Mouse (Mus musculus) limb, embryonic 12.5 days (tissue): ENCODE measurements at regions not wholly inside any gene's neighbourhood (a gene's known extent, or its start where the extent isn't known, plus 50 kb on each side); places are given as distances from the start of the nearest gene placed in this dataset.

Experiments
- ATAC-seq: fragments of 200-750 bp; cut with Nextera tagmentation; 2 replicates; pipeline ENCODE4 v1.8.0; 2017; ENCODE audit warnings: low read depth, moderate TSS enrichment; ENCODE audit not compliant: insufficient number of reproducible peaks, insufficient read depth, low FRiP score, low TSS enrichment
- H3K27ac ChIP-seq: fragments of 300-500 bp; sonication (generic); 2 replicates; pipeline ENCODE4 v1.5.1; 2016; ENCODE audit warnings: mild to moderate bottlenecking, moderate library complexity
- H3K27me3 ChIP-seq: fragments of 300-500 bp; sonication (generic); 2 replicates; pipeline ENCODE4 v1.6.1; 2016; ENCODE audit warnings: mild to moderate bottlenecking, moderate library complexity
- H3K36me3 ChIP-seq: fragments of 300-500 bp; sonication (generic); 2 replicates; pipeline ENCODE4 v1.6.1; 2016; ENCODE audit warnings: mild to moderate bottlenecking, moderate library complexity
- H3K4me1 ChIP-seq: fragments of 300-500 bp; sonication (generic); replicated peaks from 2 replicates; pipeline ENCODE4 v1.6.1; 2016
- H3K4me2 ChIP-seq: fragments of 300-500 bp; sonication (generic); 2 replicates; pipeline ENCODE4 v1.6.1; 2016; ENCODE audit warnings: mild to moderate bottlenecking, moderate library complexity
- H3K4me3 ChIP-seq: fragments of 300-500 bp; sonication (generic); replicated peaks from 2 replicates; pipeline ENCODE4 v1.5.1; 2016; ENCODE audit warnings: mild to moderate bottlenecking
- H3K9ac ChIP-seq: fragments of 300-500 bp; sonication (generic); replicated peaks from 2 replicates; pipeline ENCODE4 v1.6.1; 2016; ENCODE audit warnings: mild to moderate bottlenecking, moderate library complexity
- H3K9me3 ChIP-seq: fragments of 300-500 bp; sonication (generic); 2 replicates; pipeline ENCODE4 v1.6.1; 2016; ENCODE audit warnings: mild to moderate bottlenecking, moderate library complexity
- WGBS: fragments of 180-500 bp; shearing (Covaris S2); methylation state at CpG from one replicate; pipeline ENCODE4 v1.1.7; 2016; 5-methylcytosine and 5-hydroxymethylcytosine counted together

GRCm38 (mm10) chr9:83304925-83305324 is 136.0 kb downstream of the Lca5 start:
- Histone ChIP-seq H3K4me1 (peaks cover 16% of the 10 kb centered on the region), H3K36me3 (no peaks in the 10 kb centered on the region), H3K9ac (no peak overlapping the region), H3K4me3 (no peak overlapping the region), H3K27ac (no peak overlapping the region), H3K9me3 (no peaks in the 10 kb centered on the region), H3K27me3 (no peaks in the 10 kb centered on the region; the same call in 1 of the 2 replicates), H3K4me2 (no peak overlapping the region)
- no peak for ATAC-seq
- WGBS: 59% methylated on average over 7 of the region's 7 CpGs

- Histone ChIP-seq H3K36me3 (no peaks in the 10 kb centered on the region), H3K4me3 (no peak overlapping the region), H3K27ac (no peak overlapping the region), H3K27me3 (no peaks in the 10 kb centered on the region; the same call in 1 of the 2 replicates), H3K9me3 (no peaks in the 10 kb centered on the region), H3K4me2 (no peak overlapping the region), H3K9ac (no peak overlapping the region), H3K4me1 (peaks cover 6% of the 10 kb centered on the region; the same call in 1 of the 2 replicates)
- 72% methylated on average over 4 of the region's 4 CpGs for WGBS
- no peak for ATAC-seq
Measured at GRCm38 (mm10) chr9:83300500-83300899, 140.4 kb downstream of the Lca5 start.

- H3K4me1 ChIP-seq: peaks cover 6% of the 10 kb centered on the region; the same call in 1 of the 2 replicates
- H3K9ac ChIP-seq: no peak overlapping the region
- no peak overlapping the region for H3K4me2 ChIP-seq
- H3K36me3 ChIP-seq: no peaks in the 10 kb centered on the region
- H3K4me3 ChIP-seq: no peak overlapping the region
- no peak for ATAC-seq
- no peak overlapping the region for H3K27ac ChIP-seq
- no peaks in the 10 kb centered on the region for H3K9me3 ChIP-seq
- 77% methylated on average over 2 of the region's 2 CpGs for WGBS
- H3K27me3 ChIP-seq: no peaks in the 10 kb centered on the region; the same call in 1 of the 2 replicates
Measured at GRCm38 (mm10) chr9:83300044-83300443, 140.9 kb downstream of the Lca5 start.

GRCm38 (mm10) chr9:83299623-83300022 is 141.3 kb downstream of the Lca5 start:
- no peaks in the 10 kb centered on the region; the same call in 1 of the 2 replicates for H3K27me3 ChIP-seq
- WGBS: 57% methylated on average over 2 of the region's 2 CpGs
- H3K4me2 ChIP-seq: no peak overlapping the region

GRCm38 (mm10) chr9:83295453-83295852 is 145.5 kb downstream of the Lca5 start:
- Histone ChIP-seq H3K27ac (no peak overlapping the region), H3K4me2 (no peak overlapping the region), H3K27me3 (no peaks in the 10 kb centered on the region), H3K9me3 (no peaks in the 10 kb centered on the region), H3K36me3 (no peaks in the 10 kb centered on the region), H3K4me1 (no peaks in the 10 kb centered on the region), H3K4me3 (no peak overlapping the region), H3K9ac (no peak overlapping the region)
- no peak for ATAC-seq
- WGBS: 74% methylated on average over 9 of the region's 9 CpGs

More at GRCm38 (mm10) chr9:83299623-83300022, 141.3 kb downstream of the Lca5 start:
- Histone ChIP-seq H3K9me3 (no peaks in the 10 kb centered on the region), H3K36me3 (no peaks in the 10 kb centered on the region), H3K27ac (no peak overlapping the region), H3K4me3 (no peak overlapping the region), H3K9ac (no peak overlapping the region), H3K4me1 (peaks cover 3% of the 10 kb centered on the region; the same call in 1 of the 2 replicates)
- no peak for ATAC-seq

GRCm38 (mm10) chr9:83294441-83294840 is 146.5 kb downstream of the Lca5 start:
- Histone ChIP-seq H3K36me3 (no peaks in the 10 kb centered on the region), H3K27me3 (no peaks in the 10 kb centered on the region), H3K9ac (no peak overlapping the region), H3K4me3 (no peak overlapping the region), H3K4me1 (no peaks in the 10 kb centered on the region), H3K9me3 (no peaks in the 10 kb centered on the region), H3K4me2 (no peak overlapping the region), H3K27ac (no peak overlapping the region)
- ATAC-seq: no peak
- 87% methylated on average over 13 of the region's 13 CpGs for WGBS

- no peaks in the 10 kb centered on the region for H3K36me3 ChIP-seq
- peak overlapping the region; percentile 72 for H3K27ac ChIP-seq
- H3K9ac ChIP-seq: no peak overlapping the region
- H3K27me3 ChIP-seq: no peaks in the 10 kb centered on the region
- peaks cover 13% of the 10 kb centered on the region for H3K4me1 ChIP-seq
- no peak overlapping the region for H3K4me2 ChIP-seq
- 0 out of 2 replicates have a peak, but pooled peaks have one; percentile 20 for ATAC-seq
- H3K4me3 ChIP-seq: no peak overlapping the region
- 65% methylated on average over 1 of the region's 1 CpGs for WGBS
- no peaks in the 10 kb centered on the region for H3K9me3 ChIP-seq
Measured at GRCm38 (mm10) chr9:83284097-83284496, 137.6 kb upstream of the Hmgn3 start.

- 47% methylated on average over 4 of the region's 4 CpGs for WGBS
- H3K27ac ChIP-seq: peak overlapping the region; percentile 72
- H3K27me3 ChIP-seq: no peaks in the 10 kb centered on the region
- no peak for ATAC-seq
- no peak overlapping the region for H3K4me2 ChIP-seq
- H3K4me3 ChIP-seq: no peak overlapping the region
- H3K36me3 ChIP-seq: no peaks in the 10 kb centered on the region
- no peak overlapping the region for H3K9ac ChIP-seq
- H3K4me1 ChIP-seq: peaks cover 13% of the 10 kb centered on the region
- no peaks in the 10 kb centered on the region for H3K9me3 ChIP-seq
Measured at GRCm38 (mm10) chr9:83283662-83284061, 137.2 kb upstream of the Hmgn3 start.

- H3K27ac ChIP-seq: peak overlapping the region; percentile 72
- no peak overlapping the region for H3K9ac ChIP-seq
- no peak overlapping the region for H3K4me2 ChIP-seq
- no peaks in the 10 kb centered on the region for H3K36me3 ChIP-seq
- 50% methylated on average over 8 of the region's 8 CpGs for WGBS
- peak; percentile 52; the same call in 1 of the 2 replicates for ATAC-seq
- H3K27me3 ChIP-seq: no peaks in the 10 kb centered on the region
- no peaks in the 10 kb centered on the region for H3K9me3 ChIP-seq
- peaks cover 14% of the 10 kb centered on the region for H3K4me1 ChIP-seq
- H3K4me3 ChIP-seq: no peak overlapping the region
Measured at GRCm38 (mm10) chr9:83283249-83283648, 136.8 kb upstream of the Hmgn3 start.

- 64% methylated on average over 5 of the region's 5 CpGs for WGBS
- H3K27ac ChIP-seq: no peak overlapping the region
- no peaks in the 10 kb centered on the region for H3K36me3 ChIP-seq
- H3K9ac ChIP-seq: no peak overlapping the region
- H3K9me3 ChIP-seq: no peaks in the 10 kb centered on the region
- no peaks in the 10 kb centered on the region for H3K27me3 ChIP-seq
- no peak overlapping the region for H3K4me2 ChIP-seq
- no peak for ATAC-seq
- H3K4me3 ChIP-seq: no peak overlapping the region
- peaks cover 7% of the 10 kb centered on the region; the same call in 1 of the 2 replicates for H3K4me1 ChIP-seq
Measured at GRCm38 (mm10) chr9:83277791-83278190, 131.3 kb upstream of the Hmgn3 start.

GRCm38 (mm10) chr9:83277356-83277755 is 130.9 kb upstream of the Hmgn3 start:
- Histone ChIP-seq H3K27ac (no peak overlapping the region), H3K4me2 (no peak overlapping the region), H3K9me3 (no peaks in the 10 kb centered on the region), H3K9ac (no peak overlapping the region), H3K27me3 (no peaks in the 10 kb centered on the region), H3K4me3 (no peak overlapping the region), H3K4me1 (peaks cover 7% of the 10 kb centered on the region; the same call in 1 of the 2 replicates), H3K36me3 (no peaks in the 10 kb centered on the region)
- WGBS: 74% methylated on average over 5 of the region's 5 CpGs
- ATAC-seq: no peak

- peaks cover 7% of the 10 kb centered on the region; the same call in 1 of the 2 replicates for H3K4me1 ChIP-seq
- H3K9me3 ChIP-seq: no peaks in the 10 kb centered on the region
- H3K4me3 ChIP-seq: no peak overlapping the region
- H3K9ac ChIP-seq: no peak overlapping the region
- ATAC-seq: no peak
- no peaks in the 10 kb centered on the region for H3K36me3 ChIP-seq
- H3K4me2 ChIP-seq: no peak overlapping the region
- H3K27ac ChIP-seq: no peak overlapping the region
- H3K27me3 ChIP-seq: no peaks in the 10 kb centered on the region
- WGBS: 88% methylated on average over 5 of the region's 5 CpGs
Measured at GRCm38 (mm10) chr9:83276291-83276690, 129.8 kb upstream of the Hmgn3 start.
